Mouse (Mus musculus) R1 (cell line): Measurements from ENCODE around the gene Ahrr.

Experiments
- DNase-seq: peaks from one replicate; pipeline ENCODE4 v3.0.0-alpha.2; 2018; ENCODE audit warnings: low read depth, low spot score

The Ahrr gene

GRCm38 (mm10) chr13:74292167-74292566 lies at the start of gene Ahrr:
Ahrr (minus strand) TSS chr13:74292331.
- DNase-seq = peak; percentile 79

- DNase-seq = peak; percentile 84
Observed at GRCm38 (mm10) chr13:74341036-74341435, 48.9 kb upstream of the Ahrr start.

- DNase-seq = no peak
Observed at GRCm38 (mm10) chr13:74329321-74329720, 37.2 kb upstream of the Ahrr start.

GRCm38 (mm10) chr13:74317170-74317849 lies 25.2 kb upstream of the Ahrr start, which contains the start of gene Pdcd6:
Pdcd6 (minus strand) TSS chr13:74317580.
- peak; percentile 99 for DNase-seq

GRCm38 (mm10) chr13:74316789-74317169 lies 24.6 kb upstream of the Ahrr start:
- DNase-seq = no peak

GRCm38 (mm10) chr13:74316386-74316785 lies 24.3 kb upstream of the Ahrr start:
- peak; percentile 61 for DNase-seq

GRCm38 (mm10) chr13:74314616-74315015 lies 22.5 kb upstream of the Ahrr start:
- DNase-seq = no peak

- DNase-seq = no peak
Observed at GRCm38 (mm10) chr13:74305780-74306179, 13.6 kb upstream of the Ahrr start.

GRCm38 (mm10) chr13:74305380-74305779 lies 13.2 kb upstream of the Ahrr start:
- no peak for DNase-seq

GRCm38 (mm10) chr13:74302050-74303037 lies 10.2 kb upstream of the Ahrr start:
- peak; percentile 41 for DNase-seq

- DNase-seq = peak; percentile 28
Observed at GRCm38 (mm10) chr13:74301607-74301984, 9.5 kb upstream of the Ahrr start.

- peak; percentile 69 for DNase-seq
Observed at GRCm38 (mm10) chr13:74300925-74301606, 8.9 kb upstream of the Ahrr start.

GRCm38 (mm10) chr13:74296376-74296775 lies 4.2 kb upstream of the Ahrr start:
- DNase-seq = no peak

GRCm38 (mm10) chr13:74289646-74290045 lies 2.5 kb downstream of the Ahrr start:
- no peak for DNase-seq

- DNase-seq = no peak
Observed at GRCm38 (mm10) chr13:74282299-74282698, 9.8 kb downstream of the Ahrr start.

GRCm38 (mm10) chr13:74275726-74276125 lies 16.4 kb downstream of the Ahrr start:
- no peak for DNase-seq

- DNase-seq = peak; percentile 74
Observed at GRCm38 (mm10) chr13:74260231-74260992, 31.7 kb downstream of the Ahrr start.

- peak; percentile 61 for DNase-seq
Observed at GRCm38 (mm10) chr13:74259460-74260230, 32.5 kb downstream of the Ahrr start.

GRCm38 (mm10) chr13:74246494-74246893 lies 45.6 kb downstream of the Ahrr start:
- DNase-seq = no peak

- DNase-seq = no peak
Observed at GRCm38 (mm10) chr13:74245899-74246231, 46.3 kb downstream of the Ahrr start.
